Mouse (Mus musculus) MN1 (cell line): ENCODE data around the gene Art3.

Experiments
- DNase-seq: peaks from one replicate; pipeline ENCODE4 v3.0.0-alpha.2; 2016; ENCODE audit warnings: low spot score

Gene Art3

GRCm38 (mm10) chr5:92381550-92382348 is 50.1 kb downstream of the Art3 start:
- DNase-seq: peak; percentile 82

GRCm38 (mm10) chr5:92382349-92382679 is 50.7 kb downstream of the Art3 start:
- no peak for DNase-seq

GRCm38 (mm10) chr5:92383747-92384146 is 52.1 kb downstream of the Art3 start:
- DNase-seq: peak; percentile 71

DNA sequence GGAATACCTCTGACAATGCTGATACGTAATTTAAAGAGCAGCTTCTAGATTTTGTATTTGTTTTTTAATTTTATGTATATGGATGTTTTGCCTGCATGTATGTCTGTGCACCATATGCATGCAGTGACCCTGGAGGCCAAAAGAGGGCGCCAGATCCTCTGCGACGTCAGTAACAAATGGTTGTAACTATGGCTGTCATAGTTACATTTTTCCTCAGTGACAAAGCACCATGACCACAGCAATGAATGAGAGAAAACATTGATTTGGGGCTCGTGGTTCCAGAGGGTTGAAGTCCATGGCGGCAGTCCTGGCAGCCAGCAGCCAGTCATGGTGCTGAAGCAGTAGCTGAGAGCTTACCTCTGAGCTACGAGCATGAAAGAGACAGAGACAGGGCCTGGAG is 53.2 kb downstream of the Art3 start:
- no peak for DNase-seq

- DNase-seq: no peak
These were observed 54.5 kb downstream of the Art3 start for GRCm38 (mm10) chr5:92386102-92386501.

DNA sequence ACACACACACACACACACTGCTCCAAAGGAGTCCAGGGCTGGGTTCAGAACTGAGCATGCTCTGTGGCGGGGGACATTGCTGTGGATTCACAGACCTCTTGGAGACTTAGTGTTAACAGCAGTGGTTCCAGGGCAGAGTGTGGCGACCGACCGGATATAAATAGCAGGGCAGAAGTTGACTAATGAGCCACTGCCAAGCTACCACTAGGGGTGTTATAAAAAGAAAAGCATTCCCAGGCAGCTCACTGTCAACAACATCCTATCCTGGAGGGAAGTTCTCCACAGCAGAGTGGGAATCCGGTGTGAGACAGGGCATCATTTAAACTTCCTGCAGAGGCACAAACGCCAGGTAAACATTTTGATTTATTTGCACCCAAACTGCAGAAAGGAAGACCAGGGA is 55.0 kb downstream of the Art3 start:
- DNase-seq: no peak

DNA sequence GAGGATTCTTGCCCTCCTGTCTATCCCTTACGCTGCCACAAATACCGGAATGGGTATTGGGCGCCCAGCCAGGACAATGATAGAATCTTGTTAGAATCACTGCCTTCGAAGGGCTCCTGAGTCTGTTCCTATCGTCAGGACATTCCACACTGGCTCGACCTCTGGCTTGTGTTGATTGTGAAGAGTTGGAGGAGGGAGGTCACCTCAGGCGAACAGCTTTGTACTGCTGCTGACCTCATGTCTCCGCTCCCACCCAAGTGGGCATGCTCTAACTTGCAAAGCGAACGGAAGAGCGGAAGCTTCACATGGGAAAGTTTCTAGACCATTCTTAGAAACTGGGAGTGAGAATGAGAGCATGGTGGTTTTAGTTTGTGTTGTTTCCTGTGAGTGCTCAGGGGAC is 55.8 kb downstream of the Art3 start:
- DNase-seq: peak; percentile 31

DNA sequence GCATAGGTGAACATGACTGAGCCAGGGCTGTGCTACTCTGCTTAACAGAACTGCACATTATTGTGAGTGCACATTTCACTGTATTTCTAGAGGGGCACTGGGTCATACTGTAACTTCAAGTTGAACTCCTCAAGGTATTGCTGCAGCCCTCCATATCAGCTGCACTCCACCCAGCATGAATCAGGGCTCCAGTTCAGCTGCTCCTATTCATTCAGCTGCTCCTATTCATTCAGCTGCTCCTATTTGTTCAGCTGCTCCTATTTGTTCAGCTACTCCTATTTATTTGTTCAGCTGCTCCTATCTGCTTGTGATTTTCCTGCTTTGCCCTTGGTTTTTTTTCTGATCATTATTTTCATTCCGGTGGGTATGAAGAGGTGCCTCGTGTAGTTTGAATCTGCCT is 58.4 kb downstream of the Art3 start:
- DNase-seq: no peak

DNA sequence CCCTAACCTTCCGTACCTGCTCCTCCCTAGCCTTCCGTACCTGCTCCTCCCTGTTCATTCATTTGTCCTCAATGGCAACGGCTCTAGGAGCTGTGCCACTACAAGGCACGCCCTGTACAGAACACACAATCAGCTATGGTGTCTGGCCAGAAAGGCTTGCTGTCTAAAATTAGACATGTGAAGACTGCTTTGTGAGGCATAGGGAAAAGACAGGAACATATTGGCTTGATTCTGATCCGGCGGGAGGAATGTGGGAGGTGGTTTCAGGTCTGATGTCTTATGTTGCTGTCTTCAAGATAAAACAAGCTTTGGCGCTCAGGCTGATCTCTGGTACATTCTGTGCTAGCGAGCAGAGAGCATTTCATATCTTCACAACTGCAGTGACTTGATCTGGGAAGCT is 59.0 kb downstream of the Art3 start:
- no peak for DNase-seq

- DNase-seq: no peak
These were observed 60.9 kb downstream of the Art3 start for GRCm38 (mm10) chr5:92392542-92392941.

DNA sequence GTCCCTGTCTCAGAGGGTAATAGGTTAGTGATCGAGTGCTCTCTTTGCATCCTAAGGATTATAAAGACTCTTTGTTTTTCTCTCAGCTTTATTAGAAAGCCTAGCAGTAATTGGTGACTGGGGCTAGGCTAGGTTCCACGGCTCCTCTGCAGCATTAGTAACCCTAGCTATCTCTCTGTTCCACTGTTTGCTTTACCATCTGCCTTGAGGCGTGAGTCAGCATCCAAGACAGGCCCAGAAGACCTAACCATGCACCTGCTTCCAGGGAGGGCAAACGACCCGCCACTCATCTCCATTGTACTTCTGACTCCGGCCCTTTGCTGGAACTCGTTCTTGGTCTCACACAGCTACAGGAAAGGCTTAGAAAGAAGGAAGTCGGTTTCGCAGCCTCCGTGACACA is 62.2 kb downstream of the Art3 start:
- DNase-seq: no peak

DNA sequence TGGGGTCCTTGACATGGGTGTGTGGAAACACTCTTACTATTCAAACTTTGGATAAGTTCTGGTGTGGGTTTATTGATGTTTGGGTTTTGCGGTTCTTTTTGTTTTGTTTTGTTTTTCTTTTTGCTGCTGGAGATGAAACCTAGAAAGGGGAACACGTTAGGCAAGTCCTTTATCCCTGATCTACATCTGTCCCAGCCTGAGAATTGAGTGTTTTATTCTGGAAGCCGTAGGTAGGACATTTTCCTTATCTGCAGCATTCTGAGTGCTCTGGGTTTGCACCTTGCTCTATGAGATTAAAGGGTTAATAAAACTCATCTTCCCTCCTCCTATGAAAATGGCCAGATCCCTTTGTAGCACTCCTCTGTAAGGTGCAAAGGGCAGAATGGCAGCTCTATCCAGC is 64.1 kb downstream of the Art3 start:
- DNase-seq: no peak

DNA sequence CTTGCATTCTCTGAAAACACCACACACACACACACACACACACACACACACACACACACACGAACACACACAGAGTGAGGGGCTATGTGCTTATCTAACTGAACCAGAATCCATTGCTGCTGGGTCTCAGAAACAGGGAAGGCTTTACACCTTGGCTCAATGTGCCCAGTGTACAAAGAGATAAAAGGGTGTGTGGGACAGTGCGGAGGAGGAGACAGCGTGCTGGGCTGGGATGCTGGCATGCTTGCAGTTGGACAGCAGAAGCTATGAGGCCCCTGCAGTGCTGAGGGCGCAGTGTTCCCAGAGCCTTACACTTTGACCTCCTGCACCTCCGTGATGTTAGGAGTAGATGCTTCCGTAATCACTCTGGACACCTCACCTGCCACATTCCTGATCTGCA is 64.8 kb downstream of the Art3 start:
- DNase-seq: no peak

GRCm38 (mm10) chr5:92398153-92398552 is 66.5 kb downstream of the Art3 start:
- DNase-seq: peak; percentile 90

- DNase-seq: no peak
These were observed 71.2 kb downstream of the Art3 start for GRCm38 (mm10) chr5:92402816-92403215.

GRCm38 (mm10) chr5:92403562-92404399 is 72.2 kb downstream of the Art3 start:
- DNase-seq: no peak

GRCm38 (mm10) chr5:92404400-92404678 is 72.7 kb downstream of the Art3 start:
- DNase-seq: no peak

GRCm38 (mm10) chr5:92409361-92410155 is 77.9 kb downstream of the Art3 start:
- DNase-seq: no peak

GRCm38 (mm10) chr5:92410486-92410885 is 78.9 kb downstream of the Art3 start:
- DNase-seq: no peak

DNA sequence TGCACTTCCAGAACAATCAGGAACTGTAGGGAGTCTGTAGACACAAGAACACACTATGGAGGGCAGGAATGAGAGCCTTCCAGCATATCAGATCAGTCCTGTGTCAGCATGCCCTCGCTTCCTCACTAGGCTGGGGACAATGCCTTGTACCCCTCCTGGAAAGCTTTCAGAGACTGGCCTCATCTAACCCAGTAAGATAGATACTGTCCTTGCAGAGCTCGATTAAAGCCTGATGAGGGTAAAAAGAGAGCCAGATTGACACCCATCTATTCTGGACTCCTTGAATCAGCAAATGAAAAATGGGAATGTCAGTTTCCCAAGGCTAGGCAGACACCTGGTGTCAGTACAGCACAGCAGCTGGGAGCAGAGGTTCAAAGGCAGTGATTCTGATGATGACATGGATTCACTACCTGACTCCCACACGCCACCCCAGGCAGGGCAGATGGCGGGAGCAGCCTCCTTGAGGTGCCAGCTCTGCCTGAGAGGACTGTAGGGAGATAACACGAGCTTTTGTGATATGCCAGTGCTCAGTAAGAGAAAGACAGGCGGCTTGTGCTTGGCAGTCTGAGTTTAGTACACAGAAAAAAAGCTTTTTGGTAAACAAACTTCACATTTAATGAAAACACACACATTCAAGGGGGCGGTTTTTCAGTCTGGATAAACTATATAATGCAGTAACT is 80.0 kb downstream of the Art3 start:
- DNase-seq: no peak

DNA sequence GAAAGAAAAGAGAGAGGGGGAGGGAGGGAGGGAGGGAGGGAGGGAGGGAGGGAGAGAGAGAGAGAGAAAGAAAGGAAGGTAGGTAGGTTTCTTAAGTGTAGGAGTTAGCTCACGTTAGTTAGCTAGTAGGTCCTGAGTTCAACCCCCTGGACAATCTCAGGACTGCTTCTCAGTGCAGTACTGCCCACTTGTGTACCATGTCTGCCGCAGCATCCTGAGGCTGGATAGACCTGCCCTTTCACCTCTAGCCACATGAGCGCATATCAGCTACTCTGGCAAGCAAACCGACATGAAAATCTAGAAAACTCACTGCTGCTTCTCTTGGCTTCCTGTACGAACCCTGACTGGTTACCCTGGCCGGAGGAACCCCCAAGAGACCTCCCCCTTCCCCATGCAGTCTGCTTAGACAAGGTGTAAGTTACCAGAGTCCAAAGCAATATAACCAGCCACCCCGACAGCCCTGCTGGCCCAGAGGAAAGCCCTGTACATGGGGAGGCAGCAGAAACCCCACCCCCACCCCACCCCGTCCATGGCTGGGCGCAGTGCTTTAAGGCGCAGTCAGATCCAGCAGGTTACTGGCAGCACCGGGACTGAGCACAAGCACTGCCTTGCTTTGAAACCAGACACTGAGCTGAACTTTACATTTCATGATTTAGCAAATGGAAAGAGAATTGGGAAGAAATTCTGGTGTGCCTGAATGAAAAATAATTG is 81.8 kb downstream of the Art3 start:
- DNase-seq: no peak

DNA sequence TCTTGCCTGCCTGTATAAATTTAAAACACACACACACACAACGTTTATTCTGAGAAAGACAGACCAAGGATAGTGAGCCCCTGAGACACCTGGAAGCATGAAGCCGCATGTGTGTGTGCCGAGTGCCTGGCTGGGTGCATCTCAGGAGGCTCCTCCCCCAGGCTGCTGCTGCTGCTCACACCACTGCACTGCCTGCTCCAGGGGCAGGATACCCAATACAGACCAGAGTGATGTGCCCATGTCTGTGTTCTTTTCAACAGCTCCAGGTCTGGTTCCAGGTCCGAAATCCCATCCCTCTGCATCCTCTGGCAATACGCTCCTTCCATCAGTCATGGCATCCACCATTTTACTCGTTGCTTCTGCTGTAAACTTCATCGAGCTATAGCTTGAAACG is 82.4 kb downstream of the Art3 start:
- DNase-seq: no peak
